Mouse (Mus musculus) brain, embryonic 14.5 days (tissue): ENCODE data around the gene Sypl2. TPM values are rescaled to one million over a fixed set of nuclear protein-coding genes. Genes with fewer than 3 reads are reported as not detected.
"Not testable (repeated sequence)": the region's sequence is repeated elsewhere in the genome, so short reads cannot be mapped to it uniquely, and the experiment has no call there.

Experiments used
- DNase-seq: peaks from one replicate; pipeline ENCODE4 v3.0.0-alpha.2; 2011; ENCODE audit warnings: low read depth
- CTCF ChIP-seq: fragments of 200-500 bp; IDR thresholded peaks from 2 replicates; pipeline ENCODE4 v1.5.1; 2012; ENCODE audit warnings: inconsistent platforms, mild to moderate bottlenecking, moderate library complexity, borderline replicate concordance; ENCODE audit not compliant: insufficient read depth, insufficient read length; ENCODE audit errors: extremely low read depth
- POLR2A ChIP-seq: fragments of 200-500 bp; IDR thresholded peaks from 2 replicates; pipeline ENCODE4 v1.6.1; 2012; ENCODE audit warnings: mild to moderate bottlenecking, inconsistent platforms, borderline replicate concordance; ENCODE audit not compliant: poor library complexity, insufficient read depth, insufficient read length, severe bottlenecking; ENCODE audit errors: extremely low read depth
- polyA plus RNA-seq: library from polyadenylated mRNA; depleted of rRNA; stranded (reverse); fragments of >200 nt; gene quantifications from 2 replicates; pipeline ENCODE4 v1.2.3, GENCODE M21; 2012; rRNA removed

The Sypl2 gene
- polyA plus RNA-seq = 1.0 and 2.8 TPM in 2 replicates

GRCm38 (mm10) chr3:108226558-108227350 lies at the start of gene Sypl2:
Gene Sypl2, minus strand, starts transcription at chr3:108226648.
- TF ChIP-seq POLR2A = no peak
- TF ChIP-seq CTCF = no peak
- DNase-seq = peak; percentile 79

- no peak for DNase-seq
- TF ChIP-seq CTCF (no peak), POLR2A (no peak)
Measured at GRCm38 (mm10) chr3:108259319-108259718, 32.9 kb upstream of the Sypl2 start.

- no peak for DNase-seq
- TF ChIP-seq CTCF (no peak), POLR2A (no peak)
Measured at GRCm38 (mm10) chr3:108257831-108258500, 31.5 kb upstream of the Sypl2 start.

- DNase-seq = peak; percentile 99
- no peak for TF ChIP-seq POLR2A
Measured at GRCm38 (mm10) chr3:108256719-108257637, 30.5 kb upstream of the Sypl2 start, which contains the start of gene Psma5. Gene Psma5, plus strand, starts transcription at chr3:108256926.

GRCm38 (mm10) chr3:108246857-108247256 lies 20.4 kb upstream of the Sypl2 start:
- no peak for DNase-seq
- no peak for TF ChIP-seq CTCF

GRCm38 (mm10) chr3:108241243-108241839 lies 14.9 kb upstream of the Sypl2 start:
- DNase-seq = no peak
- TF ChIP-seq CTCF (no peak), POLR2A (no peak)

GRCm38 (mm10) chr3:108237474-108238102 lies 11.1 kb upstream of the Sypl2 start:
- not testable (repeated sequence) for DNase-seq

GRCm38 (mm10) chr3:108231646-108232045 lies 5.2 kb upstream of the Sypl2 start:
- TF ChIP-seq POLR2A (no peak), CTCF (no peak)
- DNase-seq = no peak

GRCm38 (mm10) chr3:108227521-108227920 lies 1.1 kb upstream of the Sypl2 start:
- DNase-seq = no peak
- no peak for TF ChIP-seq POLR2A
- TF ChIP-seq CTCF = no peak

GRCm38 (mm10) chr3:108225711-108226557 lies 514 bp downstream of the Sypl2 start:
- peak; percentile 21 for DNase-seq
- TF ChIP-seq CTCF (no peak), POLR2A (no peak)
